Mouse (Mus musculus) ES-CJ7 (cell line): ENCODE measurements around the gene Matn4.

Experiments
- DNase-seq: peaks from one replicate; pipeline ENCODE4 v3.0.0; 2011; ENCODE audit warnings: low read depth, low spot score

Matn4 gene

DNA sequence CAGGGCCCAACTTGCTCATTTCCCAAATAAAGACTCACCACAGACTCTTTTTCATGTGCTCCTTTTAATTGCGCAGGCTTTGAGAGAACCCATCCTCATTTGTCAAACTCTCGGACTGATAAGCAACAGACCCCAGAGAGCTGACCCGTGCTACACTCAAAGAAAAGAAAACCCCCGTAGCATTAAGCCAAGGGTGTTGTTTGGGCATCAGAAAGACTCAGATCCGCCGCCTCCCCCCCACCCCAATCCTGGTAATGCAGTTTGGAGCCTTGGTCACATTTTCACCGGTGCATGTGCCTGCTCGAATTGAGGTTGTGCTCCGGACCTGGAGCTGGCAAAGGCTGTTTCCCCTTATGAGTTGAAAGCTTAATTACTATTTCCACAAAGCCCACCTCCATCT lies at the start of gene Matn4:
Gene Matn4 (minus strand): TSS at position 101 of the 400 bp plus-strand sequence.
- no peak for DNase-seq

DNA sequence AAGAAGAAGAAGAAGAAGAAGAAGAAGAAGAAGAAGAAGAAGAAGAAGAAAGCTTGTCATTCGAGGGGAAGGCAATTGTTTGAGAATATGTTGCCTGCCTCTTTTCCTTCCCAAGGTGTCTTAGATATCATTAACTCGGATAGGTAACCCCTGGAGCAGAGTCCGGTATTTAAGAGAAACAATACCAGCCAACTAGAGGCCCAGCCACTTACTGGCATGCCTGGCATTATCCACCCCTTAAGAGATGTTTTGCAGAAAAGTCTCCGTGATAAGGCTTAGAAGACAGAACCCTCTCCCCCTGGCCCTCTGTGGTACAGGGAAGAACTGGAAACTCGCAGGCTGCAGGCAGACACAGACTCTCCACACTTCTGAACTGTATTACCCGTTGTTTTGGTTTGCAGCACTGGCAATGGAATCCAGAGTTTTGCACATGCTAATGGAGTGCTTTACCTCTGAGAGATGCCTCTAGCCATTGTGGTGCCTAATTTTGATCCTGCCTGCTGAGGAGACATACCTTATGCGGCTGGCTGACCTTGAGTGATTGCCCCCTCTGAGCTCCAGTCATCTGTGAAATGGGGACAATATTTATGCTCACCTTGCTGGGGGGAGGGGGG lies 49.0 kb upstream of the Matn4 start:
- DNase-seq = peak; percentile 23

DNA sequence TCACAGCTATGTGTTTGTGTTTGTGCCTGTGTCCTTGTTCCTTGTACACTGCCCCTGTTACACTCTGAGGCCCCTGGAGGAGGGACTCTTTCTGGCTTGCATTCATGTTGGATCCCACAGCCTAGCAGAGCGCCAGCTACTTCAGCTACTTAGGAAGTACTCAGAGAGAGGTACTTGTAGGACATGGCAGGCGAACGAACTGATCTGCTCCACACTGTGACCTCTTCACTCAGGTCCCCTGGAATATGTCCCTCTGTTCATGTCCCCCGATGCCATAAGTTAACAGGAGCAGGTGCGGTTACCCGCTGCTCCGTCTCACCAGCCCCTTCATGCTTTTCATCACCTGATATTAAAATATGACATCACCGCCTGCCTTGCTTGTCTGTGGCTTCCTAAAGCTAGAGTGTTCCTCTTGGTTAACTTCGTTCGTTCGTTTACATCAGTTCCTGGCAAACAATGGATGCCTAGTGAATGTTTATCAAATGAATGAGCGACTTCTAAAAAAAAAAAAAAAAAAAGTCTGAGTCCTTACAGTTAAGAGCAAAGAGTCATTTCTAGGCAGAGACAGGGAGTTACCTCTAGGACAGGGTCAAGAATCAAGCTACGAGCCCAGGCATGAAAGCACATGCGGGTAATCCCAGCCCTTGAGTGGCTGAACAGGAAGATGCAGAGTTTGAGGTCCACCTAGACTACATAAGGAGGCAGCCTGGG lies 48.2 kb upstream of the Matn4 start:
- no peak for DNase-seq

DNA sequence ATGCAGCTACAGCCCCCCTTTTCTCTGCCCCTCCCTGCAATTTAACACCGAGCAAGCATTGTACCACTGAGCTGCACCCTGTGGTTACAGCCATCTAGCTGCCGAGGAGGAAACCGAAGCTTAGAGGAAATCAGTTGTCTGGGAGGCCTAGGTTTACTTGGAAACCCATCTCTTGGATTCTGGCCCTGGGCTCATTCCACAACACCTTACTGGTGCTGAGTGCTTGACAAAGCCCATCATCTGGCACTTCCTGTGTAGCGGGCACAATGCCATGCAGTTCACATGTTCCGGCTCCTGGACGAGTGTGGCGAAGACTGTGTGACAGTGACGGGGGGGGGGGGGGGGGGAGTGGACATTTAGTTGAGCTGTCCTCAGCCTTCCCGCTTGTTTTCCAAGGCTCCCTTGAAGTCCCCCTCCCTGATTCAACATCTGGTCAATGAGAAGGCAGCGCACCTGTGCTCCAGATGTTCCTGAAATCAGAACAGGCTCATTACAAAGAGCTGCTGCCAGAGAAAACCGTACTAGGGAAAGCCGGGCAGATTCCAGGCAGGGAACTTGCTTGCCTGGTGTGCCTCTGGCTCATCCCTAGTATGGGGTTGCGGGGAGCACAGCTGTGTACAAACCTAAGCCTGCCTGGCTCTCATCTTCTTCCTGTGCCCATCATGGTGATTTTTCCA lies 47.2 kb upstream of the Matn4 start:
- no peak for DNase-seq

DNA sequence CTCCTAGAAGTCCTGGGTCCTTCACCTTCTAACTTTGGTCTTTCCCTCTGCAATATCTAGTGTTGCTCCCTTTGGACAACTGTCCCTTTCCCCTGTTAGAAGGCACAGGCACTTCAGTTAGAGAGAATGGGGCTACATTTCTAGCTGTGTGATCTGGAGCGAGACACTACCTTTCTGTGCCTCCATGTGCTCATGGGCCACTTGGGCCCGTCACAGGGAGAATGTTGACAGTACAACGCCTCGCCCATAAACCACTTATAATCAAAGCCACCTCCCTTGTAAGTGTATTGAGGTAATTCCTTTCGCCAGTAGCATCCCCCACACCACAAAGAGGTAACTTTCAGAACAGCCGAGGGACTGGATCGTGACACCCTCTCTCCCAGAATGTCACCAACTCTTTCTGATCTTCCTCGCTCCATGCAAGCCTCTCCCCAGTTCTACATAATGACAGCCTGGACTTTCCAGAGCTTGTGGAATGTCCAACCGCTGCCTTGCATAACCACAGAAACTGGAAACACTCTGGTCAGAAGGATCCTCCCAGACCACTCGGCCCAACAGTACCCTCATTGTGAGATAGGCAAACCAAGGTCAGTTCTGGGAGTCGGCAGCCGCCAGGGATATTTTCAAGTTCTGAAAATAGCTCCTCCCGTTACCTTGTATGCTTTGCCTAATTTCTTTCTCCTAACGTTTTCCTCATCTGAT lies 44.5 kb upstream of the Matn4 start:
- DNase-seq = no peak

DNA sequence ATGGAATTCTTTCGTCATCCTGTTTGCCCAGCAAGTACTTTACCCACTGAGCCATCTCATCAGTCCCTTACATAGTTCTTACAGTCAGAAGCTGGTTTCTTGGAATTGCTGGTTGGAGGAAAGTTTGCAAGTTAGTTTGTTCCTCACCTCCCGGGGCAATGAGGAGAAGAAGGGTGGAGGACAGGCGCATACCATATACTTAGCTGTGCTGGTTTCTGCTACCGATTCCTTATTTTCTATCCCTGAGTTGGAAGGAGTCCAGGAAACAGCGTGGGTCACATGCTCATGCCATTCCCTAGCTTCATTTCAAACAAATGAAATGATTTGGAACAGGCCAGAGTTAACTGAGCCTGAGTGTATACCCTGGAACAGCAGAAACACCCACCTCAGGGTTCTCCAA lies 44.0 kb upstream of the Matn4 start:
- DNase-seq = no peak

DNA sequence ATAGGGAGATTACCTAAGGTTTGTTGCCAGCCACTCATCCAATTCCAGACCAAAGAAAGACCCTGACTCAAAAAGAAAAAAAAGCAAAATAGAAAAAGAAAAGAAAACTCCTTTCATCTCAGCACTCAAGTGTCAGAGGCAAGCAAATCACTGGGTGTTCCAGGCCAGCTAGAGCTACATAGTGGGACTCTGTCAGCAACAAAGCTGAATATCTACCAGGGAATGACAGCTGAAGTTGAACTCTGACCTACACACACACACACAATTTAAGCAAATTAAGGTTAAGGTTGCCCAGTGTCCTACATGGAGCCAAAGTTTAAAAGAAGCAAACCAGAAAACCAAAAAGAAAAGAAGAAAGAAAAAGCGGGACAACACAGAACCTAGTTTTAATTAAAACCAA lies 43.2 kb upstream of the Matn4 start:
- DNase-seq = no peak

DNA sequence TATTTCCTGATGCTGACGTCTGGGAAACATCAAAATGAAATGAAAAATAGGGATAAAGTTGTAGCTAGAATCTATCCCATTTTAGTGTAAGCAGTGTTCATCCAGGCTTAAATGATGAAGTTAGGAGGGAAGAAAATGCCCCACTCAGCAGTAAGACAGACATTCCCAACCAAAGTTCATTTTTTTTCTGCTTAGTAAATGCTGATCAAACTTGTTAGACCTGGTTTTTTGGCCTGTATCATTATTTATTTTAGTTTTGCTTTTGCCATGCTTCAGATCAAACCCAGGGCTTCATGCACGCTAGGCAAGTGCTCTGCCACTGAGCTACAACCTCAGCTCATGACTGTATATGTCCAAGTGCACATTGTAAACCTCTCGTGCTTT lies 41.1 kb upstream of the Matn4 start:
- no peak for DNase-seq

DNA sequence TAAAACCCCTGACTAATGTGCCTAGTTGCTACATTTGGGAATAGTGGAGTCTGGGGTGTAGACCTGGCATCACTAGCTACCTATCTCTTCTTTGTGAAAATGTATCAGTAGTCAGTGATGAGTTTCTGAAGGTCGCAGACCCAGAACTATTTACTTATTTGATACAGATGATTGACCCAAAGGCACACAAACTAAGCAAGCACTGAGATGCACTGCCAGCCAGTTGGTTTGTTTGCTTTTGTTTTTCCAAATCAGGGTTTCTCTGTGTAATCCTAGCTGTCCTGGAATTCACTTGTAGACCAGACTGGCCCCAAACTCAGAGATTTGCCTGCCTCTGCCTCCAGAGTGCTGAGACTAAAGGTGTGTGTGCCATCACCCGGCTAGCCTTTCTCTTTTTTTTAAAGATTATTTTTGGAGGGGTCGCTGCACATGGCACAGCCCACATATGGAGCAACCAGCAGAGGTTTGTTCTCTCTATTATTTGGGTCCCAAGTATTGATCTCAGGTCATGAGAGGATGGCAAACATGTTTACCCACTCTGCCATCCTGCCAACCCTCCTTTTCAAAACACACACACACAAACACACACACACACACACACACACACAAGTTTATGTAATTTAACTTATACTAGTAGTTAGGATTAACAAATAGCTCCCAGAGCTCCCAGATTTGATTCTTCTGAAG lies 40.6 kb upstream of the Matn4 start:
- no peak for DNase-seq

DNA sequence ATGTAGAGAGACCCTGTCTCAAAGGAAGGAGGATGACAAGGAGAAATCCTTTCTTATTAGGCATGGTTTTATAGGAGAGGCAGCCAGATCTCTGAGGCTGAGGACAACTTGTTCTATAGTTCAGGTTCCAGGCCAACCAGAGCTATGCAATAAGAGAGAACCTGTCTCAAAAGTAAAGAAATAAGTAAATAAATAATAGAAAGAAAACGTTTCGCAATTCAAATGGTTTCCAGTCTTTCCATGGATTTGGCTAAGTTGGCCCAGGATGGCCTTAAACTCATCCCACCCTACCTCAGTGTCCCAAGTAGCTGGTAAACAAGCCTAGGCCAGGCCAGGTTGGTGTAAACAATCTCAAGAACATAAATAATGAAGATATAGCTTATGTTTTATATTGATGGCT lies 39.7 kb upstream of the Matn4 start:
- no peak for DNase-seq

DNA sequence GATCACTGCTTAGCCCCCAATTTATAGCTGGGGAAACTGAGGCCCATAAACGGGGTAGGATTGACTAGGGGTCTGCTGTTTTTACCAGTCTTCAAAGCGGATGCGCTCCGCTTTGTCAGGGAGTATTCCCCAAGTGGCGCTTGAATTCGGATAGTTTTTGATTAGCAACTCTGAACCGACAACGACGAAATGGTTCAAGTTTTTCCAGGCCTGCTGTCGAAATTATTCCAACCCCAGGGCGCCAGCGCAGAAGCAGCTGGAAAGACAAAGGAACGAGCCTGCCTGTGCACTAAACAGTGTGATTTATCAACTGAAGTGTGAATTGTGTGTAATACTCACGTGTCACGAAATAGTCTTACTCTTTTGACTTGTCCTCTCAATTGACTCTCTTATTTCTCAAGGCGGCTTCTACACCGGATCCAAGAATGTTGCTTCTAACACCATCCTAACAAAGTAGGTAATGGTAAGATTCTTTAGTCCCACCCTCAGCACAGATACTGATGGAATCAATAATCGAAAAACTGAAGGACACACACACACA lies 38.6 kb upstream of the Matn4 start, which contains the start of gene Sdc4:
Gene Sdc4 (minus strand): TSS at position 428 of the 541 bp plus-strand sequence.
- no peak for DNase-seq

DNA sequence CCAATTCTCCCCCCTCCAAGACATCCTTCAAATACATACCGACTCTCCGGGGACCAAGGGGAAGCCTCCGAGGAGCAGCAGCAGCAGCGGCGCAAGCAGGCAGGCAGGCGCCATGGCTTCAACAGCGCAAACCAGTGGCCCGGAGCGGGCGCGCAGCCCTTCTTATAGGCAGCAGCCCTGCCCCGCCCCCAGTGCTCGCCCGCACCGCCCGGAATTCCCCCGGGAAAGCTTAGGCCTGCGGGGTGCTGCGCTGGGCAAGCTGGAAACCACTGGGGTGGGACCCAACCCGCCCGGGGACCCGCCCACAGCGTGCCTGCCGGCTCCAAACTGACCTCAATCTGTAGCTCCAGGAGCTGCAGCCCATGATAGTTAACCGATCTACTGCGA lies 38.1 kb upstream of the Matn4 start:
- peak; percentile 90 for DNase-seq

DNA sequence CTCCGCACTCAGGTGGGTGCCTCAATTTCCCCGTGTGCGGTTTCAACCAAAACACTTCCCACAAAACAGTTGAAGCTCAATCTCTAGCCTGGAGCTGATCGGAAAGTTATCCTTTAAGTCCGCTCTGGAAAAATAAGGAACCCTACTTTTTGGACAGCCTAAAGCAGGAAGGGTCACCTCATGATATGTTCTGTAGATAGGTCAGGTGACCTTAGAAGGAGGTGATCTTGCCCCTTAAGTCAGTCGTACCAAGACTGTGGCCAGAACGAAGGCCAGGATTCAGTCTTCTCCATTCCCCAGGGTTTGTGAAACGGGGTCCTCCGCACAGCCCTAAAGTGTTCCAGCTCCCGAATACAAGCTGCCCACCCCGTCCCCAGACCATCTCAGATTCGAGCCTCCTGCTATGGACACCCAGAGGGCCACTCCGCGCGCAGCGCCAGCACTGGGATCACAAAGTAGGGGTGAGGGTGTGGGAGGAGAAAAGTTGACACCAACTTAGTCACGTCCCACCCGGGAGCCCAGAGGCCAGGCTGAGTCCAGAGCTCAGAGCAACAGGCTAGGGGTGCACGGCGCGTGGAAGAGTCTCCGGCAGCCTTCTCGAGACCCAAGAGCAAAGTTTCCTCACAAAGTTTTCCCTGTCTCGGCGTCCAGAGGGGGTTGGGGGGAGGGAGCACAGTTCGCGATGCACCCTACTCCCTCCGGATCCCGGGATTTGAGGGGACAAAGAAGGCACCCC lies 37.5 kb upstream of the Matn4 start:
- DNase-seq = no peak

DNA sequence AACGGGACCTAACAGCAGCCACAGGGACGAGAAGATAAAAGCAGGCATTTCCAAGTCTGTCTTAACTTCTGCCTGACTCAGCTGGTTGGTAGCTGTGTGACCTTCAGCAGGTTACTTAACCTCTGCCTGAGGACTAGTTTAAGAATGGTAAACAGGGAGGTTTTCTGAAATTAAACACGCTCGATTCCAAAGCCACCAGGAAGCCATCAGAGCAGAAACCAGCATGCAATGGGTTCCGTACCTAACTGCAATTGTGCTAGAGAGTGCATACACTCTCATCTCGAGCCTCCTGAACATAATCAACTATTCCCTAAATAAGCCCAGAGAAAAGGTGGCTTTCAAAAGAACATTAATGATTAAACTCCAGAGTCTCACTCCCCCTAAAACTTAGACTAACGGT lies 36.8 kb upstream of the Matn4 start:
- DNase-seq = no peak

DNA sequence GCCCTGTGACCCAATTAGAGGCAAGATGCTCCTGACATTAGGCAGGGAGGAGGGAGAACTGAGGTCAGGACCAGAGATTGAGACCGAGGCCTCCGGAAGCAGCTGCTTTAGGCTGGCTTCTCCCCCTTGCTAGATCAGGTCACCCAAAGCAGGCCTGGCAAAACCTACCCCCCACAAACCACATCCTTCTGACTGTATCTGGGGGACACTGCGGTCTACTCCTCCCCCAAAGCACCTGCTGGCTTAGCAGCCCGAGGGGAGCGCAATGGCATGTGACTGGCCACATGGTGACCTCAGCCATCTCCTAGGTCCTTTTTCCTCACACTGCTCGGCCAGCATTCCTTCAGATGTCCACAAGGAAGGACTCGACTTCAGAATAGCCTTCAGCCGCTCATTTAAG lies 36.2 kb upstream of the Matn4 start:
- DNase-seq = no peak

DNA sequence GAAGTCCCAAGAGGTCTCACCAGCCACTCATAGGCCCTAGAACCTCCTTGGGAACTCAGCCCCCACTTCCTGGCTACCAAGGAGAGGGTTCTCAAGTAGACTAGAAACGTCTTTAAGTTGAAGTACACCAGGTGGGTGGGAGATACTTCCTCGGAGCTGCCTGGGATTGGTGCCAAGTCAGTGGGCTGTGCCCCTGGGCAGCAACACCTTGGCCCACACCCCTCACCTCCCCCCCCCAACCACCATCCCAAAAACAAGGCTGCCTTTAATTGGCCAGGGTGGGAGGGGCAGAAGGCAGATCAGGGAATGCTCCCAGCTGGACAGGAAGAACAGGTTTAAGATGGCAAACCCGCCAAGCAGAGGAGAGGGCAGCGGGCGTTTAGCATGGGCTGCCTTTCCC lies 35.4 kb upstream of the Matn4 start:
- DNase-seq = no peak

DNA sequence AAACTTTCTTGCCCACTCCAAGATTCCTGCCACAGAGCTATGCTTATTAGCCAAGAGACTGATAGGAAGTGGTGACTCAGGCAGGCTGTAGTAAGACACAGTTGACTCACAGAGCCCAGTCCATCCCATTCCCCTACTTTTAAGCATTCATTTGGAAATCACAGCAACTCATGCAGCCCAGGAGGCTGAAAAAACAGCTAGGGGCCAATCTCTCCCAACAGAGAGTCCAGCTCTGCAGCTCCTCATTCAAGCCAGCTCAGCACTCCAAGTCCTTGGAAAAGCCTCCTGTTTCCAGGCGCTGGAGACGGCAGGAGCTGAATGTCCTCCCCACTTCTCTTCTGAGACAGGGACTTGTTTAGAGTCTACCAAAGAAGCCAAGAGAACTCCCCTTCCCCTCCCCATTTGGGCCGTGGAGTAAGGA lies 34.1 kb upstream of the Matn4 start:
- DNase-seq = no peak

DNA sequence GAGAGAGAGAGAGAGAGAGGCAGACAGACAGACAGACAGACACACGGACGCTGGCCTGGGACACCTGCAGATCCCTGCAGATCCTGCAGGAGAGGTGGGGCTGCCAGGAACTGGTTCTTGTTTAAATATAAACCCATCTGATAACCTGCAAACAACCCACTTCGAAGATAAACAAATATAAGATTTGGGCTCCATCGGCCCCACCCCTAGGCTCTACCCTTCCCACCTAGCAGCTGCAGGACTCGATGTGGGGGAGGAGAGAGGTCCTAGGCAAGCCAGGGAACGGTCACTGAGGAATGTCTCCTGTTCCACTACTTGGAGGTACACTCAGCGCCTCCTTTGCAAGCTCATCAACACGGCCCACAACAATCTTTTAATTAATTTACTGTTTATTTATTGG lies 33.3 kb upstream of the Matn4 start:
- no peak for DNase-seq

DNA sequence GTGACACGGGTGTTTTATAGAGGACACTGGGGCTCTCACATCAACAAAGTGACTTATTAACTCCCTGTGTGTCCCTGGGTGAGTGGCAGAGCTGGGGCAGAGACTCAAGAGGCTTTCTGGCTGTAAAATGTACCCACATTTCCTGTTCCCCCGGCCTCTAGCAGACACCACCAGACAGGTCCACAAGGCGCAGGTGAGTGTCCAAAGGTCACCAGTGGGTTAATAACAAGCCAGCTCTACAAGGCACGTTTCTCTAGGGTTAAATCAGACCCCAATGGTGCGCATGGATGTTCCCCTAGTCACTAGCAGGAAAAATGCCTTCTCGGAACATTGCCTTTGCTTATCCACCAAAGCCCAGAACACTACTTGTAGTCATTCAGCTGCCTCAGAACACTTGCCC lies 32.8 kb upstream of the Matn4 start:
- DNase-seq = no peak

DNA sequence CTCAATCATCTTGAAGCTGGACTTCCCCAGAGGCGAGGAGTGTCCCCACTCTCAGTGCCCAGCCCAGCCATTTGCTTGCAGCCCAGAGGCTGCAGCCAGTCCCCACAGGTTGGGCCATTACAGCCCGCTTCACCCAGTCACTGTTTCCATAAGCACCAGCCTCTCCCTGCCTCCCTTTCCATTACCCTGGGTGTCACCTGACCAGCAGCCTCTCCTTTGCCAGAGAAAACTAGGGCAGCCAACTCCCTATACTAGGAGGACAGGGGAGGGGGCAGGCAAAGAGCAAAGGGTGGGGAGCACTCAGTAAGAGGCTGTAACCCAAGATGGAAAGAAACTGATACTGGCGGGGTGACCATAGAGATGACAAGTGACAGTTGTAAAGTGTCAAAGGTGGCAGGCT lies 32.0 kb upstream of the Matn4 start:
- DNase-seq = no peak
